Mouse (Mus musculus) Patski (cell line): ENCODE data around the gene Vps9d1. TPM values are rescaled to one million over a fixed set of nuclear protein-coding genes. Genes with fewer than 3 reads are reported as not detected.

Source experiments
- ATAC-seq: fragments of 100-300 bp; one replicate; pipeline ENCODE4 v1.8.0; 2021
- CTCF ChIA-PET: fragments of 350-600 bp; sonication (Branson Sonifier 250); formaldehyde crosslinking; loops from one replicate; lab custom pipeline; 2022; ENCODE audit warnings: inconsistent platforms; lab: Charles Lee
- POLR2A ChIA-PET: fragments of 350-600 bp; sonication (Branson Sonifier 250); formaldehyde crosslinking; loops from one replicate; lab custom pipeline; 2022; ENCODE audit warnings: antibody characterized with exemption, inconsistent platforms; lab: Charles Lee
- DNase-seq: peaks from one replicate; pipeline ENCODE4 v3.0.0-alpha.2; 2011; ENCODE audit warnings: low read depth, low spot score
- H3K27me3 ChIP-seq: fragments of 371-371 bp; one replicate; pipeline ENCODE4 v1.5.1; 2021
- CTCF ChIP-seq: fragments of 100-300 bp; IDR thresholded peaks from one replicate; pipeline ENCODE4 v1.5.1; 2021
- in situ Hi-C: fragments of 300-500 bp; cut with MboI; formaldehyde crosslinking; loops from 3 replicates; pipeline ENCODE4 v1.11.1; 2018; ENCODE audit warnings: low pct_unique_long_range_greater_than_20kb, mixed read lengths
- polyA plus RNA-seq: library from polyadenylated mRNA; unstranded; gene quantifications from one replicate; pipeline ENCODE4 v1.2.3, GENCODE M21; 2021

Vps9d1 gene
- polyA plus RNA-seq, 1 experiment from 2014 or later = 22.1 TPM

GRCm38 (mm10) chr8:123224278-123225266 lies 29.6 kb downstream of the Vps9d1 start, which contains the start of gene Cdk10:
TSS of gene Cdk10 (plus strand) at chr8:123224842.
- ATAC-seq = peak; percentile 28
- H3K27me3 ChIP-seq = no peaks in the 10 kb centered on the region
- peak; percentile 48 for DNase-seq
- TF ChIP-seq CTCF = no peak
- POLR2A ChIA-PET = interaction anchor here (0.6 to 1.4 kb wide), 4 partner anchors 10 to 30 kb away, joined by 3 to 13 read pairs (median 4); partner anchors contain the start of gene Vps9d1
- in situ Hi-C loops = no loop called here
- CTCF ChIA-PET = no interaction called here

- peak; percentile 41 for DNase-seq
- CTCF ChIA-PET = no interaction called here
These were observed 33.2 kb downstream of the Vps9d1 start for GRCm38 (mm10) chr8:123220917-123221316.

GRCm38 (mm10) chr8:123215430-123215829 lies 38.7 kb downstream of the Vps9d1 start:
- in situ Hi-C loops = no loop called here

More at GRCm38 (mm10) chr8:123220917-123221316, 33.2 kb downstream of the Vps9d1 start:
- TF ChIP-seq CTCF = no peak
- in situ Hi-C loops = no loop called here
- POLR2A ChIA-PET = interaction anchor here (0.9 kb wide), 1 partner anchor 9 kb away, joined by 3 read pairs; the partner anchor contains the start of genes Chmp1a and Spata33
- H3K27me3 ChIP-seq = no peaks in the 10 kb centered on the region
- ATAC-seq = peak; percentile 41

GRCm38 (mm10) chr8:123213118-123213772 lies 40.9 kb downstream of the Vps9d1 start:
- in situ Hi-C loops = loop anchor here (5.0 kb wide), 1 partner anchor 306 kb away; no protein-coding TSS in a partner anchor
- DNase-seq = no peak
- CTCF ChIA-PET = interaction anchor here (0.9 to 2.8 kb wide), 3 partner anchors 11 to 20 kb away, joined by 3 to 7 read pairs (median 5); no protein-coding TSS in a partner anchor
- POLR2A ChIA-PET = interaction anchor here (0.9 to 1.1 kb wide), 2 partner anchors 15 to 166 kb away, joined by 3 read pairs; no protein-coding TSS in a partner anchor
- ATAC-seq = peak; percentile 33
- no peaks in the 10 kb centered on the region for H3K27me3 ChIP-seq
- no peak for TF ChIP-seq CTCF

More at GRCm38 (mm10) chr8:123215430-123215829, 38.7 kb downstream of the Vps9d1 start:
- no peak for ATAC-seq
- TF ChIP-seq CTCF = no peak
- H3K27me3 ChIP-seq = no peaks in the 10 kb centered on the region
- ChIA-PET POLR2A (no interaction called here), CTCF (no interaction called here)
- no peak for DNase-seq

DNA sequence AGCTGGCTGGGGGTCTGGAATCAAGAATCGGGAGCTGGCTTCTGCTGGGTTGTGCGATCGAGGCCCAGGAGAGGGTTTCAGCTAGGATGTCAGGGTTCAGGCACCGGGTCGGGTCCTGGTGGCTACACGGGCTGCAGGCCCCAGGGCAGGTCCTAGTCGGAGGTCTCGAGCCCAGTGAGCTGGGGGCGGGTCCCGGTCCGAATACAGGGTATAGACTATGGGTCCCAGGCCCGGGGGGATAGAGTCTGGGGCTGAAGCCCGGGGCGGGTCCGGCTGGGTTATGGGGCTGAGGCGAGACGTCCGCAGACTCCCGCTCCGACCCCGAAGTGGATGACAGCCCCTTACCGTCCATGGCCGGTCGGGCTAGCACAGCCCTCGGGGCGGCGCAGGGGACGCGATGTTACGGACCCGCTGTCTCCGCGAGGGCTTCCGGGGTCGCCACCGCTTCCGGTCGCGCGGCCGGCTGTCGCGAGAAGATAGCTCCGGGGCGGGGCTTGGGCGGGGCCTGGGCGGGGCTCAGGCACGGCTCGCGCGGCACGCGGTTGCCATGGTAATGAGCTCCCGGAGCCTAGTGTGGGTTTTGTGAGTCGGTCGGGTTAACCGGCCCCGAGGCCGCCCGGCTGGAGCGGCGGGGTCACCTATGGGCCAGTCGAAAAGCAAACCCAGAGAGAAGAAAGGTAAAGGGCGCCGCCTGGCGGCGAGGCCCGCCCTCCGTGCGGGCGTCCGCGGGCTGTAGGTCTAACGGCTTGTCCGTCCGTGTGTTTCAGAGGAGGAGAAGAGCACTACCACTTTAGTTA lies 41.6 kb downstream of the Vps9d1 start, which contains the start of the genes Chmp1a and Spata33:
Chmp1a (minus strand) TSS at position 443 of the 797 bp plus-strand sequence.
Spata33 (plus strand) TSS at position 512 of the 797 bp plus-strand sequence.
- no peak for TF ChIP-seq CTCF
- in situ Hi-C loops = loop anchor here (5.0 kb wide), 1 partner anchor 305 kb away; no protein-coding TSS in a partner anchor
- POLR2A ChIA-PET = interaction anchor here (0.6 to 1.2 kb wide), 3 partner anchors 9 to 14 kb away, joined by 3 read pairs; no protein-coding TSS in a partner anchor

DNA sequence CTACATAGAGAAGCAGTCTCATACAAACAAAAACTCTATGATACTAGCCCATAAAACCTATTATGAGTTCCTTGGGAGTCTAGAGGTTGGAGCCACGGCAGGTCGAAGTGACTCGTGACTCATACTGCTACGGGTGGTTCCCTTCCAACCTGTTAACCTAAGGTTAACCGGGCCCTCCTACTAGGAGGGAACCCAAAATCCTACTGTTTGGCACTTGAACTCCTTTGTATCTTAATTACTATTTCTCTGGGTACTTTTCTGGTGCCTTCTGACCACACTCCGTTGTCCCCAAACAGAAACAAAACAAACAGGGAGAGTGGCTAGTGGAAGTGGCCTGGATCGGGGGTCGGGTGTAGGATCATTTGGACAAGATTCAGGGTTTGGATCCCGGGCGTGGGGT lies 42.3 kb downstream of the Vps9d1 start:
- ATAC-seq (no peak), DNase-seq (no peak)
- CTCF ChIA-PET = interaction anchor here (1.4 kb wide), 1 partner anchor 10 kb away, joined by 5 read pairs; no protein-coding TSS in a partner anchor
- in situ Hi-C loops = loop anchor here (5.0 kb wide), 1 partner anchor 305 kb away; no protein-coding TSS in a partner anchor
- POLR2A ChIA-PET = interaction anchor here (0.6 to 1.2 kb wide), 3 partner anchors 9 to 13 kb away, joined by 3 read pairs; no protein-coding TSS in a partner anchor
- no peak for TF ChIP-seq CTCF
- no peaks in the 10 kb centered on the region for H3K27me3 ChIP-seq

More for the DNA sequence above, 41.6 kb downstream of the Vps9d1 start, which contains the start of the genes Chmp1a and Spata33:
- no peaks in the 10 kb centered on the region for H3K27me3 ChIP-seq
- peak; percentile 82 for ATAC-seq
- DNase-seq = peak; percentile 85
- CTCF ChIA-PET = interaction anchor here (0.9 to 2.8 kb wide), 3 partner anchors 10 to 21 kb away, joined by 3 to 7 read pairs (median 5); no protein-coding TSS in a partner anchor

GRCm38 (mm10) chr8:123203571-123203970 lies 50.6 kb downstream of the Vps9d1 start:
- in situ Hi-C loops = loop anchor here (5.0 kb wide), 1 partner anchor 91 kb away; no protein-coding TSS in a partner anchor
- TF ChIP-seq CTCF = no peak
- H3K27me3 ChIP-seq = peaks cover 4% of the 10 kb centered on the region
- ChIA-PET POLR2A (interaction anchor here (0.6 kb wide), 1 partner anchor 555 kb away, joined by 3 read pairs; no protein-coding TSS in a partner anchor), CTCF (interaction anchor here (1.3 to 3.6 kb wide), 2 partner anchors 13 to 96 kb away, joined by 3 to 13 read pairs; no protein-coding TSS in a partner anchor)
- no peak for DNase-seq
- ATAC-seq = no peak

DNA sequence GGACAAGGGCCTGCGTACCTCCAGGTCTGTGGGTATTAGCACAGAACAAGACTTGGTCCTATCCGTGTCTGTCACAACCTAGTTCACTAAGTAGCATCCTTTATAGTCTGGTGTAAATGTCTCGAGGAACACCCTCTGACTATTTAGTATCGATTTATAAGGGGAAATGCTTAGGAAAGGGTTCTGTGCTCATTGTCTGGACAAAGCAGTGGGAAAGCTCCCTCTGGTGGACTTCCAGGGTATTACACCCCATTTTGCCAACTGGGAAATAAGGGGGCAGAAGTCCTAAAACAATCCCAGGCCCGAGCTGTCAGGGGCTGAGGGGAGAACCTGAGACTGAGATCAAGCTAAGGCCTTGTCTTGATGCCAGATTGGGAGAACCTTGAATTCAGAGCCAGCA lies 51.9 kb downstream of the Vps9d1 start:
- DNase-seq (peak; percentile 27), ATAC-seq (no peak)
- CTCF ChIA-PET = interaction anchor here (1.1 to 3.6 kb wide), 6 partner anchors 9 to 95 kb away, joined by 3 to 13 read pairs (median 6); partner anchors contain the start of genes Chmp1a and Spata33
- POLR2A ChIA-PET = no interaction called here
- H3K27me3 ChIP-seq = peaks cover 8% of the 10 kb centered on the region
- no peak for TF ChIP-seq CTCF
- in situ Hi-C loops = loop anchor here (5.0 kb wide), 1 partner anchor 90 kb away; no protein-coding TSS in a partner anchor
